Mouse (Mus musculus): Measurements from ENCODE around the gene Elmod1. TPM values are rescaled to one million over a fixed set of nuclear protein-coding genes. Genes with fewer than 3 reads are reported as not detected.

Gene Elmod1
- polyA plus RNA-seq, 1 experiment from 2014 or later = 10.9 TPM

- no peak overlapping the region for H3K27ac ChIP-seq
- no peaks in the 10 kb centered on the region for H3K27me3 ChIP-seq (replicated peaks)
- no peak overlapping the region for H3K9ac ChIP-seq
- H3K4me2 ChIP-seq (replicated peaks) = no peak overlapping the region
- 65% methylated on average over 11 of the region's 11 CpGs for WGBS
- H3K9me3 ChIP-seq = no peaks in the 10 kb centered on the region
- H3K4me3 ChIP-seq = no peak overlapping the region
- no peaks in the 10 kb centered on the region for H3K4me1 ChIP-seq
- no peaks in the 10 kb centered on the region for H3K36me3 ChIP-seq
- no peak for ATAC-seq (ENCODE audit: low FRiP score, low read depth)
Measured at GRCm38 (mm10) chr9:53957021-53957420, 18.1 kb downstream of the Elmod1 start.

GRCm38 (mm10) chr9:53954853-53955252 is 20.2 kb downstream of the Elmod1 start:
- no peaks in the 10 kb centered on the region for H3K9me3 ChIP-seq
- no peaks in the 10 kb centered on the region for H3K4me1 ChIP-seq
- no peak overlapping the region for H3K27ac ChIP-seq
- no peaks in the 10 kb centered on the region for H3K27me3 ChIP-seq (replicated peaks)
- H3K9ac ChIP-seq = no peak overlapping the region
- no peaks in the 10 kb centered on the region for H3K36me3 ChIP-seq
- no peak for ATAC-seq (ENCODE audit: low FRiP score, low read depth)
- WGBS = 29% methylated on average over 6 of the region's 6 CpGs
- H3K4me3 ChIP-seq = no peak overlapping the region
- no peak overlapping the region for H3K4me2 ChIP-seq (replicated peaks)

- no peak overlapping the region for H3K4me3 ChIP-seq
- H3K9me3 ChIP-seq = no peaks in the 10 kb centered on the region
- 95% methylated on average over 2 of the region's 2 CpGs for WGBS
Measured at GRCm38 (mm10) chr9:53947463-53947862, 27.6 kb downstream of the Elmod1 start.

GRCm38 (mm10) chr9:53938555-53938954 is 36.5 kb downstream of the Elmod1 start:
- H3K9ac ChIP-seq = no peak overlapping the region
- H3K27me3 ChIP-seq (replicated peaks) = no peaks in the 10 kb centered on the region
- H3K36me3 ChIP-seq = no peaks in the 10 kb centered on the region
- no peaks in the 10 kb centered on the region; the same call in 1 of the 2 replicates for H3K4me1 ChIP-seq
- no peak overlapping the region for H3K27ac ChIP-seq
- no peak overlapping the region for H3K4me3 ChIP-seq
- no peak for ATAC-seq (ENCODE audit: low FRiP score, low read depth)
- no peak overlapping the region for H3K4me2 ChIP-seq (replicated peaks)
- WGBS = 86% methylated on average over 3 of the region's 3 CpGs
- no peaks in the 10 kb centered on the region for H3K9me3 ChIP-seq

More at GRCm38 (mm10) chr9:53947463-53947862, 27.6 kb downstream of the Elmod1 start:
- H3K27ac ChIP-seq = no peak overlapping the region
- no peaks in the 10 kb centered on the region for H3K4me1 ChIP-seq
- no peaks in the 10 kb centered on the region for H3K36me3 ChIP-seq
- no peak for ATAC-seq (ENCODE audit: low FRiP score, low read depth)
- H3K27me3 ChIP-seq (replicated peaks) = no peaks in the 10 kb centered on the region
- no peak overlapping the region for H3K4me2 ChIP-seq (replicated peaks)
- no peak overlapping the region for H3K9ac ChIP-seq

GRCm38 (mm10) chr9:53934179-53934578 is 40.9 kb downstream of the Elmod1 start:
- H3K9me3 ChIP-seq = no peaks in the 10 kb centered on the region
- H3K4me2 ChIP-seq (replicated peaks) = no peak overlapping the region
- no peak overlapping the region for H3K27ac ChIP-seq
- no peaks in the 10 kb centered on the region for H3K36me3 ChIP-seq
- no peak overlapping the region for H3K9ac ChIP-seq
- no peaks in the 10 kb centered on the region for H3K27me3 ChIP-seq (replicated peaks)
- 67% methylated on average over 13 of the region's 13 CpGs for WGBS
- no peak for ATAC-seq (ENCODE audit: low FRiP score, low read depth)
- H3K4me1 ChIP-seq = no peaks in the 10 kb centered on the region; the same call in 1 of the 2 replicates
- H3K4me3 ChIP-seq = no peak overlapping the region

- 79% methylated on average over 4 of the region's 4 CpGs for WGBS
- ATAC-seq (ENCODE audit: low FRiP score, low read depth) = no peak
- H3K4me3 ChIP-seq = no peak overlapping the region
- no peaks in the 10 kb centered on the region for H3K9me3 ChIP-seq
- H3K4me1 ChIP-seq = no peaks in the 10 kb centered on the region; the same call in 1 of the 2 replicates
- no peaks in the 10 kb centered on the region for H3K36me3 ChIP-seq
- no peak overlapping the region for H3K27ac ChIP-seq
- H3K27me3 ChIP-seq (replicated peaks) = no peaks in the 10 kb centered on the region
- H3K9ac ChIP-seq = no peak overlapping the region
- H3K4me2 ChIP-seq (replicated peaks) = no peak overlapping the region
Measured at GRCm38 (mm10) chr9:53933375-53933774, 41.7 kb downstream of the Elmod1 start.

GRCm38 (mm10) chr9:53930906-53931305 is 44.2 kb downstream of the Elmod1 start:
- no peak for ATAC-seq (ENCODE audit: low FRiP score, low read depth)

GRCm38 (mm10) chr9:53921061-53921460 is 54.0 kb downstream of the Elmod1 start:
- H3K4me2 ChIP-seq (replicated peaks) = no peak overlapping the region
- H3K9me3 ChIP-seq = no peaks in the 10 kb centered on the region
- no peak overlapping the region for H3K27ac ChIP-seq
- H3K36me3 ChIP-seq = no peaks in the 10 kb centered on the region
- H3K27me3 ChIP-seq (replicated peaks) = no peaks in the 10 kb centered on the region
- no peak for ATAC-seq (ENCODE audit: low FRiP score, low read depth)
- no peak overlapping the region for H3K9ac ChIP-seq
- H3K4me3 ChIP-seq = no peak overlapping the region
- peaks cover under 1% of the 10 kb centered on the region; the same call in 1 of the 2 replicates for H3K4me1 ChIP-seq
- 100% methylated on average over 1 of the region's 1 CpGs for WGBS

More at GRCm38 (mm10) chr9:53930906-53931305, 44.2 kb downstream of the Elmod1 start:
- Histone ChIP-seq H3K9ac (no peak overlapping the region), H3K27ac (no peak overlapping the region), H3K36me3 (no peaks in the 10 kb centered on the region), H3K27me3 (replicated peaks) (no peaks in the 10 kb centered on the region), H3K4me2 (replicated peaks) (no peak overlapping the region), H3K4me3 (no peak overlapping the region), H3K9me3 (no peaks in the 10 kb centered on the region), H3K4me1 (no peaks in the 10 kb centered on the region; the same call in 1 of the 2 replicates)
- WGBS = 35% methylated on average over 7 of the region's 7 CpGs

- Histone ChIP-seq H3K36me3 (no peaks in the 10 kb centered on the region), H3K9me3 (no peaks in the 10 kb centered on the region), H3K4me3 (no peak overlapping the region), H3K4me2 (replicated peaks) (no peak overlapping the region; the same call in 1 of the 2 replicates), H3K4me1 (peaks cover 5% of the 10 kb centered on the region; the same call in 1 of the 2 replicates), H3K27me3 (replicated peaks) (no peaks in the 10 kb centered on the region), H3K27ac (peak overlapping the region; percentile 23; the same call in 1 of the 2 replicates), H3K9ac (no peak overlapping the region)
- ATAC-seq (ENCODE audit: low FRiP score, low read depth) = peak; percentile 79
- WGBS = 47% methylated on average over 10 of the region's 10 CpGs
Measured at GRCm38 (mm10) chr9:53915929-53916721, 59.0 kb downstream of the Elmod1 start.

GRCm38 (mm10) chr9:53910823-53911222 is 64.3 kb downstream of the Elmod1 start:
- no peak overlapping the region for H3K4me2 ChIP-seq (replicated peaks)
- no peaks in the 10 kb centered on the region for H3K9me3 ChIP-seq
- H3K4me3 ChIP-seq = no peak overlapping the region
- H3K36me3 ChIP-seq = no peaks in the 10 kb centered on the region
- WGBS = 88% methylated on average over 2 of the region's 2 CpGs
- H3K27ac ChIP-seq = no peak overlapping the region
- ATAC-seq (ENCODE audit: low FRiP score, low read depth) = no peak
- no peaks in the 10 kb centered on the region for H3K27me3 ChIP-seq (replicated peaks)
- H3K9ac ChIP-seq = no peak overlapping the region
- peaks cover 2% of the 10 kb centered on the region; the same call in 1 of the 2 replicates for H3K4me1 ChIP-seq

GRCm38 (mm10) chr9:53910331-53910730 is 64.8 kb downstream of the Elmod1 start:
- no peak for ATAC-seq (ENCODE audit: low FRiP score, low read depth)
- no peaks in the 10 kb centered on the region for H3K36me3 ChIP-seq

GRCm38 (mm10) chr9:53906798-53907197 is 68.3 kb downstream of the Elmod1 start:
- Histone ChIP-seq H3K9me3 (no peaks in the 10 kb centered on the region), H3K27ac (no peak overlapping the region), H3K4me2 (replicated peaks) (no peak overlapping the region), H3K9ac (no peak overlapping the region), H3K27me3 (replicated peaks) (no peaks in the 10 kb centered on the region), H3K4me3 (no peak overlapping the region), H3K36me3 (no peaks in the 10 kb centered on the region), H3K4me1 (no peaks in the 10 kb centered on the region)
- ATAC-seq (ENCODE audit: low FRiP score, low read depth) = no peak
- 91% methylated on average over 10 of the region's 10 CpGs for WGBS

More at GRCm38 (mm10) chr9:53910331-53910730, 64.8 kb downstream of the Elmod1 start:
- Histone ChIP-seq H3K9ac (no peak overlapping the region), H3K4me3 (no peak overlapping the region), H3K4me1 (no peaks in the 10 kb centered on the region), H3K27ac (no peak overlapping the region), H3K27me3 (replicated peaks) (no peaks in the 10 kb centered on the region), H3K4me2 (replicated peaks) (no peak overlapping the region), H3K9me3 (no peaks in the 10 kb centered on the region)
- WGBS = 87% methylated on average over 5 of the region's 5 CpGs

All from neural tube, embryonic 12.5 days (tissue).